Mouse (Mus musculus) heart, adult 2 months (tissue): ENCODE measurements around the gene Aqp11. TPM values are rescaled to one million over a fixed set of nuclear protein-coding genes. Genes with fewer than 3 reads are reported as not detected.

ENCODE experiments used
- DNase-seq, 2 experiments: peaks; one replicate each; pipeline ENCODE4 v3.0.0; 2021
- H3K27ac ChIP-seq: fragments of 200-600 bp; 2 replicates; pipeline ENCODE4 v1.8.1; 2022
- H3K27me3 ChIP-seq: fragments of 200-500 bp; 2 replicates; pipeline ENCODE4 v1.6.1; 2012; ENCODE audit warnings: mild to moderate bottlenecking, low read length, inconsistent platforms, mixed read lengths; ENCODE audit not compliant: control insufficient read depth, insufficient read depth
- H3K36me3 ChIP-seq: fragments of 200-500 bp; 2 replicates; pipeline ENCODE4 v1.6.1; 2012; ENCODE audit warnings: low read length, inconsistent platforms; ENCODE audit not compliant: control insufficient read depth, insufficient read depth
- H3K4me1 ChIP-seq: fragments of 200-500 bp; 2 replicates; pipeline ENCODE4 v1.6.1; 2011; ENCODE audit warnings: low read length; ENCODE audit not compliant: control insufficient read depth, insufficient read depth
- H3K4me3 ChIP-seq: fragments of 200-600 bp; 2 replicates; pipeline ENCODE4 v1.8.1; 2022
- H3K79me2 ChIP-seq: fragments of 200-500 bp; replicated peaks from 2 replicates; pipeline ENCODE4 v1.6.1; 2012; ENCODE audit warnings: mild to moderate bottlenecking, inconsistent platforms, low read length, moderate library complexity, mixed read lengths; ENCODE audit not compliant: control insufficient read depth, insufficient read depth
- H3K9ac ChIP-seq: fragments of 200-500 bp; 2 replicates; pipeline ENCODE4 v1.6.1; 2012; ENCODE audit warnings: low read depth, mild to moderate bottlenecking, control low read depth, inconsistent platforms, low read length, mixed read lengths
- CTCF ChIP-seq: fragments of 200-600 bp; IDR thresholded peaks from 2 replicates; pipeline ENCODE4 v1.8.1; 2022; ENCODE audit warnings: antibody characterized with exemption, mild to moderate bottlenecking, moderate library complexity
- EP300 ChIP-seq: fragments of 200-500 bp; IDR thresholded peaks from 2 replicates; pipeline ENCODE4 v1.6.1; 2011; ENCODE audit warnings: low read depth, low read length, control low read depth; ENCODE audit not compliant: insufficient read depth
- POLR2A ChIP-seq: fragments of 200-500 bp; IDR thresholded peaks from 2 replicates; pipeline ENCODE4 v1.6.1; 2011; ENCODE audit warnings: mild to moderate bottlenecking, low read depth, low read length, control low read depth; ENCODE audit not compliant: insufficient read depth
- WGBS: fragments of 180-500 bp; shearing (Covaris S2); methylation state at CpG from one replicate; pipeline ENCODE4 v1.1.7; 2018; 5-methylcytosine and 5-hydroxymethylcytosine counted together
- intact Hi-C: fragments of 180-260 bp; cut with DNase I; formaldehyde crosslinking; loops from one replicate; pipeline ENCODE4 v1.15.1; 2025
- polyA plus RNA-seq: library from polyadenylated mRNA; depleted of rRNA; stranded (reverse); fragments of >200 nt; gene quantifications from 2 replicates; pipeline ENCODE4 v1.2.3, GENCODE M21; 2012
- total RNA-seq, 2 experiments: library from RNA; stranded (reverse); gene quantifications; 2 replicates each; pipeline ENCODE4 v1.2.3; 2021

Aqp11 gene
- total and polyA plus RNA-seq, 3 experiments, result 0.91 to 3.0 (median 1.6) TPM

DNA sequence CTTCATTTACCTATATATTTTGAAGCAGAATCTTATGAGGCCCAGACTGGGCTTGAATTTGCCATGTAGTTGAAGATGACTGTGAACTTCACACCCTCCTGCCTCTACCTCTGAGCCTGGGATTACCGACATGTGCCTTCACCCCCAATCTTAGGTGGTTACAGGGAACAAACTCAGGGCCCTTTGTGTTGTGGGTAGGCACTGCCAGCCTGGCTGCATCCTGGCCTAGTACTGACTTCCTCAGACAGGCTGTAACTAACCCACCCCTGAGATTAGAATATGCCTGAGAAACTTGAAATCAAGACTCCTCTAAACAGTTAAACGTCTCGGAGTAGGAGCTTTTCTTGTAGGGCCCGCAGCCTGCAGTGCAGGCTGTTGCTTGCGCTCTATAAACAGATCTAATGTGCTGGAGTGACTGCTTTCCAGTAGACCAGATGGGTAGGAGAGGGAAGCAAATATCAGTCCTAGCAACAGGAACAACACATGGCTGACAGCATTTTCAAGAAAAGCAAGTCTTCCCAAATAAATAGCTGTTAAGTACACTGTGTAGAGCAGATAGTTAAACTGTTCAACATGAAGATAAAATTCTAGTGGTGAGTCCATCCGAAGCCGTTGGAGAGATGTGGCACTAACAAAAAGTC, 15.7 kb downstream of the Aqp11 start:
- intact Hi-C loops, result no loop called here
- no peaks in the 10 kb centered on the region for H3K36me3 ChIP-seq
- no peaks in the 10 kb centered on the region for H3K79me2 ChIP-seq
- no peaks in the 10 kb centered on the region for H3K27me3 ChIP-seq
- DNase-seq, result no peak
- H3K9ac ChIP-seq, result no peak overlapping the region
- H3K27ac ChIP-seq, result no peak overlapping the region
- H3K4me3 ChIP-seq, result no peak overlapping the region
- WGBS, result 89% methylated on average over 7 of the region's 7 CpGs
- H3K4me1 ChIP-seq, result no peaks in the 10 kb centered on the region
- TF ChIP-seq POLR2A, result no peak
- TF ChIP-seq EP300, result no peak
- no peak for TF ChIP-seq CTCF

DNA sequence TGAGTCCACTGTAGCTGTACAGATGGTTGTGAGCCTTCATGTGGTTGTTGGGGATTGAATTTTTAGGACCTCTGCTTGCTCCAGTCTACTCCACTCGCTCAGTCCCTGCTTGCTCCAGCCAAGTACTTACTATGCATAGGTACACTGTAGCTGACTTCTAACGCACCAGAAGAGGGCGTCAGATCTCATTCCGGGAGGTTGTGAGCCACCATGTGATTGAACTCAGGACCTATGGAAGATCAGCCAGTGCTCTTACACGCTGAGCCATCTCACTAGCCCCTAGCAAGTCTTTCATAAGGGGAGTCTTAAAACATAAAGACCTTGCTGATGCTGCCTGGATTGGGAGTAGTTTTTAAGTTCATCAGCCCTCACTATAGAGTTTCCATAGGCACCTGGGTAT, 18.0 kb downstream of the Aqp11 start:
- no peak for TF ChIP-seq EP300
- H3K27ac ChIP-seq, result no peak overlapping the region
- 84% methylated on average over 5 of the region's 5 CpGs for WGBS
- no peaks in the 10 kb centered on the region for H3K36me3 ChIP-seq
- no peak overlapping the region for H3K9ac ChIP-seq
- DNase-seq, result no peak
- H3K27me3 ChIP-seq, result no peaks in the 10 kb centered on the region
- H3K79me2 ChIP-seq, result no peaks in the 10 kb centered on the region
- H3K4me1 ChIP-seq, result no peaks in the 10 kb centered on the region
- intact Hi-C loops, result no loop called here
- H3K4me3 ChIP-seq, result no peak overlapping the region

DNA sequence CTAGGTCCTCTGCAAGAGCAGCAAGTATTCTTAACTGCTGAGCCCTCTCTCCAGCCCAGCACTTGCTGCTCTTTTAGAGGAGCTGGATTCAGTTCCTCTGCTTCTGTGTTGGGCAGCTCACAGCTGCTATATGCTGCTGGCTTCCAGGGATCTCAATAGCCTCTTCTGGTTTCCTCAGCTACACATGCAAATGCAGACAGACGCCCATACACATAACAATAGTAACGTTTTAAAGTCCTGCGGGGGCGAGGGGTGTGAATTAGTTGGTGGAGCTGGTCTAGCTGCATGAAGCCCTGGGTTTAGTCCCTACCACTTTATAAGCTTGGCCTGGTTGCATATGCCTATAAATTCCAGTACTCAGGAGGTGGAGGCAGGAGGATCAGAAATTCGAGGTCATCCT, 19.0 kb downstream of the Aqp11 start:
- Histone ChIP-seq H3K36me3 (no peaks in the 10 kb centered on the region), H3K4me3 (no peak overlapping the region), H3K27me3 (no peaks in the 10 kb centered on the region), H3K9ac (no peak overlapping the region), H3K4me1 (no peaks in the 10 kb centered on the region), H3K27ac (no peak overlapping the region), H3K79me2 (no peaks in the 10 kb centered on the region; the same call in 1 of the 2 replicates)
- DNase-seq, result no peak
- TF ChIP-seq EP300 (no peak), CTCF (no peak), POLR2A (no peak)
- intact Hi-C loops, result no loop called here
- WGBS, result 82% methylated on average over 5 of the region's 5 CpGs

DNA sequence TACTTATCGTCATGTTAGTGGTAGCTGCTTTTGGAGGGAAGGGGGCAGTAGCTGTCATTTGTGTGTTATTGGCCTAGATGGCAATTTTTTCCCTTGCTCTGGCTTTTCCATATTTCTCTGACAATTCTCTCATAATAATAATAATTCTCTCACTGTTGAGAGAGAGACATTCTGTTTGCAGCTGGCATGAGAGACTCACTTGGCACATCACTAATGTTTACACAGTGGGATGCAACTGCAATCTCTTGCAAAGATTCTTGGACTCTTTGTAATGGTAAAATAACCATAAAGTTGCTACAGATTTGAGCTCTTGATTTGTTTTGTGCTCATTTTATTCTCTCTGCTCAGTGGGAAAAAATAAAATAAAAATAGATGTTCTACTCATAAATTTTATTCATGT, 20.8 kb downstream of the Aqp11 start:
- intact Hi-C loops, result no loop called here
- H3K4me3 ChIP-seq, result no peak overlapping the region
- no peaks in the 10 kb centered on the region for H3K4me1 ChIP-seq
- no peak overlapping the region for H3K9ac ChIP-seq
- H3K27me3 ChIP-seq, result no peaks in the 10 kb centered on the region
- H3K79me2 ChIP-seq, result no peaks in the 10 kb centered on the region; the same call in 1 of the 2 replicates
- H3K27ac ChIP-seq, result no peak overlapping the region
- no peak for DNase-seq
- H3K36me3 ChIP-seq, result no peaks in the 10 kb centered on the region
- TF ChIP-seq CTCF, result no peak
- WGBS, result 85% methylated on average over 1 of the region's 1 CpGs

DNA sequence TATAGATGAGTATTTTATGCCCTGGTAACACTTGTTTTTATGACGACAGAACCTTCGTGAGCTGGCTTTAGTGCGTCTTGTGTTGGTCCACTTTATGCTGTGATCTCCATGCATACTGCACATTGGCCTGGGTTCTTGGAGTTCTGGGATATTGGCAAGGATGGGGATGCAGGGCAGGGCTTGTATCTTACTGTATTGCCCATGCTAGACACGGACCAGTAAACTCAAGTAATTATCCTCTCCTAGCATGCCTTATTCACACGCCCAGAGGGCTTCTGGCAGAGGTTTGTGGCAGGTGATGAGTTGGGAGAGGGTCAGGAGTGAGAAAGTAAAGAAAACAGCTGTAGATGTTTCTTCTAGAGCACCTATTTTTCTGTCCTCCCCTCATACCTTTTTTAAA, 23.4 kb downstream of the Aqp11 start:
- 98% methylated on average over 5 of the region's 5 CpGs for WGBS
- Histone ChIP-seq H3K36me3 (no peaks in the 10 kb centered on the region), H3K79me2 (no peaks in the 10 kb centered on the region; the same call in 1 of the 2 replicates), H3K4me1 (no peaks in the 10 kb centered on the region), H3K27ac (no peak overlapping the region), H3K9ac (no peak overlapping the region), H3K27me3 (no peaks in the 10 kb centered on the region), H3K4me3 (no peak overlapping the region)
- TF ChIP-seq POLR2A (no peak), EP300 (no peak), CTCF (no peak)
- DNase-seq, result no peak
- intact Hi-C loops, result no loop called here

DNA sequence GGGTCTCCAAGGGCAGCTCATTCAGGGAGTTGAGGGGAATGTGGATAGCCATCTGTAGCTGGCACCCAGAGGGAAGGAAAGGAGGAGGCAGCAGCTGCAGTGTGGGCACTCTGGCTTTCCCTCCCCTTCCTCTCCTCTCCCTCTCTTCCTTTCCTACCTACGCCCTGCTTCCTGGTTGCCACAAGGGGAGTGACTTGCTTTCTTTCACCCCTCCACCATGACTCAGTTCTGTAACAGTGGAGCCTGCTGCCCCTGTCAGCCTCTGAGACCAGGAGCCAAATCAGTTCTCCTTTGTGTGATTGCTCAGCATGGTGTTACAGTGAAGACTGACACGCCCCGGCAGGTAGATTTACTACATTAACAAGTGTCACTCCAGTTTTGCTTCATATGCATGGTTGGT, 28.9 kb downstream of the Aqp11 start:
- peaks cover 2% of the 10 kb centered on the region; the same call in 1 of the 2 replicates for H3K36me3 ChIP-seq
- DNase-seq, result no peak
- H3K9ac ChIP-seq, result no peak overlapping the region
- H3K4me1 ChIP-seq, result peaks cover 3% of the 10 kb centered on the region
- 79% methylated on average over 3 of the region's 3 CpGs for WGBS
- no peak overlapping the region for H3K27ac ChIP-seq
- TF ChIP-seq EP300 (no peak), CTCF (no peak), POLR2A (no peak)
- intact Hi-C loops, result no loop called here
- H3K27me3 ChIP-seq, result no peaks in the 10 kb centered on the region
- no peak overlapping the region for H3K4me3 ChIP-seq
- H3K79me2 ChIP-seq, result no peaks in the 10 kb centered on the region

DNA sequence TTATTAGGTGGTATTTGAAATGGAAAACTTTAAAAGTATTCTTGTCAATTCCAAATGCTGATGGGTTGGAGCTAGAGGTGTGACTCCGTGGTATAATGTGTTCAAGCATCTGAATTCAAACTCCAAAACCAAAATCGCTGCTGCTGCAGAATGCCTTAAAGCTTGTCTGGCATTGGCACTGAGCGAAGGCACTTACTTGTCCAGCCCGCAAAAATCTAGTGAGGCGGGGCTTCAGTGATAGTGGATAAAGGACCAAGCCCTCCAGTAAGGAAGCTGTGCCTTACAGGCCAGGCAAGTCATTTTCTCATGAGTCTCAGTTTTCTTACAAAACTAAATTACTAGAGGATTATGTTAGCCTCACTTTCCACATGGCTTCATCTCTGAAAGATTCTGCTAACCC, 30.3 kb downstream of the Aqp11 start:
- Histone ChIP-seq H3K27ac (no peak overlapping the region), H3K79me2 (no peaks in the 10 kb centered on the region), H3K4me3 (no peak overlapping the region), H3K36me3 (peaks cover 2% of the 10 kb centered on the region; the same call in 1 of the 2 replicates), H3K27me3 (no peaks in the 10 kb centered on the region), H3K9ac (no peak overlapping the region), H3K4me1 (peaks cover 3% of the 10 kb centered on the region)
- TF ChIP-seq CTCF (no peak), POLR2A (no peak), EP300 (no peak)
- intact Hi-C loops, result no loop called here
- WGBS, result 65% methylated on average over 5 of the region's 5 CpGs
- no peak for DNase-seq
